8 mouse cellular contexts compared by ENCODE assay signal in the genomic region with DNA sequence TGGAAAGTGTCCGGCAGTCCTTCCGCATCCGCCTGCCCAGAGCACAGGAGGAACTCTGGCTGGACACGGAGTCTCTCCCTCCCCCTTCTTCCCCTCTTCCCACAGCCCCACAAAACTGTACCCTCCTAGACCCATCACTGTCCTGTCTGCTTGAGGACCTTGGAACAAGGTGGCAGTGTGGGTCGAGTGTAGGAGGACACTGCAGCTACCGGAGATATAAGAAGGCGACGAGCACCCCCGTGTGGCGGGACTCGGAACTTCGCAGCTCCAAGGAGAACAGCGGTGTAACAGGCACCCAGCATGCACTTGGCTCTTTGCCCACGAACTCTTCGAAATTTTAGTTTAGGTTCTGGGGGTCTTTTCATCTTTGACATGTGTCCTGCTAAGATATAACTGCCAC. TPM values are rescaled to one million over a fixed set of nuclear protein-coding genes. Genes with fewer than 3 reads are reported as not detected.
A peak's percentile ranks its signal among the peaks of the same experiment; 100 is the strongest.
DNase-seq lines count a peak whose midpoint lies in the region; ATAC-seq and TF ChIP-seq lines count a peak whose summit lies in the region.

No protein-coding gene starts in this region.

- TF ChIP-seq CTCF in spleen, adult 2 months (IDR thresholded peaks at IDR 0.05; ENCODE audit: extremely low read depth, insufficient read depth, insufficient read length, insufficient replicate concordance) = peak; percentile 92

- H3K27me3 ChIP-seq in embryonic facial prominence, embryonic 13.5 days = 0 out of 2 replicates have a peak, but pooled peaks cover 4% of the 10 kb centered on the region
- H3K27me3 ChIP-seq in limb, embryonic 14.5 days (ENCODE audit: control insufficient read depth, insufficient read depth, low read length) = no peaks in the 10 kb centered on the region
- H3K27me3 ChIP-seq in midbrain, embryonic 16.5 days (ENCODE audit: control insufficient read depth, insufficient read depth, low read depth, low read length) = no peaks in the 10 kb centered on the region
- H3K27me3 ChIP-seq in spleen, adult 2 months (ENCODE audit: control insufficient read depth, insufficient read depth, low read length) = no peaks in the 10 kb centered on the region

- H3K36me3 ChIP-seq in embryonic facial prominence, embryonic 13.5 days = no peaks in the 10 kb centered on the region
- H3K36me3 ChIP-seq in limb, embryonic 14.5 days (ENCODE audit: control insufficient read depth, insufficient read depth, low read length) = no peaks in the 10 kb centered on the region
- H3K36me3 ChIP-seq in midbrain, embryonic 16.5 days (ENCODE audit: control insufficient read depth, insufficient read depth, low read length) = no peaks in the 10 kb centered on the region
- H3K36me3 ChIP-seq in spleen, adult 2 months (ENCODE audit: control insufficient read depth, insufficient read depth, low read length) = no peaks in the 10 kb centered on the region

- H3K4me2 ChIP-seq in embryonic facial prominence, embryonic 13.5 days = peak overlapping the region; percentile 55
- H3K4me2 ChIP-seq in limb, embryonic 14.5 days (replicated peaks; ENCODE audit: low read depth, low read length, severe bottlenecking) = peak overlapping the region; percentile 30; the same call in 1 of the 2 replicates
- H3K4me2 ChIP-seq in midbrain, embryonic 16.5 days (ENCODE audit: low read length) = peak overlapping the region; percentile 39; the same call in 1 of the 2 replicates

- H3K4me1 ChIP-seq in embryonic facial prominence, embryonic 13.5 days = peaks cover 5% of the 10 kb centered on the region; the same call in 1 of the 2 replicates
- no peaks in the 10 kb centered on the region for H3K4me1 ChIP-seq in limb, embryonic 14.5 days (ENCODE audit: control insufficient read depth, insufficient read depth, low read length)
- no peaks in the 10 kb centered on the region for H3K4me1 ChIP-seq in midbrain, embryonic 16.5 days (ENCODE audit: control insufficient read depth, insufficient read depth, low read length)
- no peaks in the 10 kb centered on the region for H3K4me1 ChIP-seq in spleen, adult 2 months (ENCODE audit: control insufficient read depth, insufficient read depth, insufficient read length)

- peak; percentile 76 for ATAC-seq in embryonic facial prominence, embryonic 13.5 days (ENCODE audit: insufficient number of reproducible peaks, insufficient read depth, low FRiP score, low TSS enrichment, low read depth)
- peak; percentile 70 for ATAC-seq in limb, embryonic 14.5 days (ENCODE audit: low FRiP score, low read depth)
- ATAC-seq in midbrain, embryonic 16.5 days = peak; percentile 86

- WGBS in embryonic facial prominence, embryonic 13.5 days = 12% methylated on average over 15 of the region's 15 CpGs
- 12% methylated on average over 15 of the region's 15 CpGs for WGBS in limb, embryonic 14.5 days
- WGBS in midbrain, embryonic 16.5 days = 11% methylated on average over 15 of the region's 15 CpGs
- WGBS in spleen, adult 2 months = 8% methylated on average over 15 of the region's 15 CpGs

- H3K4me3 ChIP-seq in embryonic facial prominence, embryonic 13.5 days = peak overlapping the region; percentile 27
- no peak overlapping the region for H3K4me3 ChIP-seq in limb, embryonic 14.5 days (replicated peaks; ENCODE audit: low read length)
- H3K4me3 ChIP-seq in midbrain, embryonic 16.5 days (ENCODE audit: low read depth, low read length) = no peak overlapping the region
- H3K4me3 ChIP-seq in spleen, adult 2 months (ENCODE audit: extremely low read depth, insufficient read depth, insufficient read length) = peak overlapping the region; percentile 26; the same call in 1 of the 2 replicates

- DNase-seq in 3134 (ENCODE audit: extremely low read depth, insufficient read length, low spot score) = peak; percentile 76
- DNase-seq in adrenal gland, postnatal 36 days = peak; percentile 86 to 90
- DNase-seq in heart, adult 8-10 months (ENCODE audit: low spot score) = peak; percentile 85
- peak; percentile 70 to 91 for DNase-seq in kidney, adult 8-10 months
- peak; percentile 90 for DNase-seq in limb, embryonic 14.5 days (ENCODE audit: low spot score)
- peak; percentile 43 to 68 for DNase-seq in spleen, adult 2 months (ENCODE audit: low read depth in 1 of 2, low spot score in 2 of 2)

- no peak for TF ChIP-seq POLR2A in limb, embryonic 14.5 days (IDR thresholded peaks at IDR 0.05; ENCODE audit: borderline replicate concordance, extremely low read depth, insufficient read depth, insufficient read length)
- no peak for TF ChIP-seq POLR2A in spleen, adult 2 months (IDR thresholded peaks at IDR 0.05; ENCODE audit: low read depth, low read length)

- H3K27ac ChIP-seq in embryonic facial prominence, embryonic 13.5 days = no peak overlapping the region
- H3K27ac ChIP-seq in limb, embryonic 14.5 days (replicated peaks; ENCODE audit: low read depth, low read length) = no peak overlapping the region
- H3K27ac ChIP-seq in midbrain, embryonic 16.5 days (ENCODE audit: low read length) = no peak overlapping the region
- no peak overlapping the region for H3K27ac ChIP-seq in spleen, adult 2 months (ENCODE audit: insufficient read depth, low read length)

- peak overlapping the region; percentile 60 for H3K9ac ChIP-seq in embryonic facial prominence, embryonic 13.5 days
- no peak overlapping the region for H3K9ac ChIP-seq in limb, embryonic 14.5 days (ENCODE audit: low read depth, low read length, severe bottlenecking)
- no peak overlapping the region for H3K9ac ChIP-seq in midbrain, embryonic 16.5 days (ENCODE audit: low read depth, low read length)

- H3K9me3 ChIP-seq in embryonic facial prominence, embryonic 13.5 days = no peaks in the 10 kb centered on the region
- H3K9me3 ChIP-seq in limb, embryonic 14.5 days (ENCODE audit: control insufficient read depth, low read length) = no peaks in the 10 kb centered on the region
- H3K9me3 ChIP-seq in midbrain, embryonic 16.5 days (replicated peaks; ENCODE audit: control insufficient read depth, low read length, poor library complexity, severe bottlenecking) = no peaks in the 10 kb centered on the region

RNA-seq across cellular contexts. Expression of a gene that starts 23.0 kb away (rescaled TPM):
- total RNA-seq in adrenal gland, postnatal 36 days (2021) = 10 to 100 TPM in 1 of 2 experiments, 1 to 10 TPM in 1; 5.7 to 10.7 TPM
- 29.4 and 30.1 TPM in 2 replicates for polyA plus RNA-seq in embryonic facial prominence, embryonic 13.5 days (2015; fragmentation: Nextera tagmentation; extraction: Ambion mirVana)
- 1 to 10 TPM; 2.3 to 4.9 (median 3.3) TPM for total RNA-seq in heart, adult 8-10 months (2022)
- polyA plus RNA-seq in limb, embryonic 14.5 days (2012; rRNA removed) = 44.3 and 52.8 TPM in 2 replicates
- polyA plus RNA-seq in limb, embryonic 14.5 days (2014; fragmentation: Nextera tagmentation; extraction: Ambion mirVana) = 31.5 and 31.8 TPM in 2 replicates
- 21.6 and 23.4 TPM in 2 replicates for polyA plus RNA-seq in midbrain, embryonic 16.5 days (2015; fragmentation: Nextera tagmentation; extraction: Ambion mirVana)
- polyA plus RNA-seq in spleen, adult 2 months (2012; rRNA removed) = 2.2 and 2.8 TPM in 2 replicates

RNA-seq across cellular contexts. Expression of a gene that starts 24.7 kb away (rescaled TPM):
- total RNA-seq in adrenal gland, postnatal 36 days (2021) = under 1 TPM; 0.49 to 0.93 TPM
- polyA plus RNA-seq in embryonic facial prominence, embryonic 13.5 days (2015; fragmentation: Nextera tagmentation; extraction: Ambion mirVana) = 1.3 and 1.6 TPM in 2 replicates
- total RNA-seq in heart, adult 8-10 months (2022) = under 1 TPM in 1 of 4 experiments, not detected in 3; 0.83 TPM
- polyA plus RNA-seq in limb, embryonic 14.5 days (2012; rRNA removed) = 0.83 and 1.3 TPM in 2 replicates
- 0.97 and 1.3 TPM in 2 replicates for polyA plus RNA-seq in limb, embryonic 14.5 days (2014; fragmentation: Nextera tagmentation; extraction: Ambion mirVana)
- polyA plus RNA-seq in midbrain, embryonic 16.5 days (2015; fragmentation: Nextera tagmentation; extraction: Ambion mirVana) = 1.7 and 2.0 TPM in 2 replicates
- polyA plus RNA-seq in spleen, adult 2 months (2012; rRNA removed) = 6.4 and 12.1 TPM in 2 replicates

RNA-seq across cellular contexts. Expression of a gene that starts 28.3 kb away (rescaled TPM):
- total RNA-seq in adrenal gland, postnatal 36 days (2021) = 1,000 to 10,000 TPM; 1,676 to 2,955 TPM
- polyA plus RNA-seq in embryonic facial prominence, embryonic 13.5 days (2015; fragmentation: Nextera tagmentation; extraction: Ambion mirVana) = 7,810 and 10,560 TPM in 2 replicates
- 1,000 to 10,000 TPM; 1,411 to 8,978 (median 2,103) TPM for total RNA-seq in heart, adult 8-10 months (2022)
- polyA plus RNA-seq in limb, embryonic 14.5 days (2012; rRNA removed) = 9,478 and 10,620 TPM in 2 replicates
- polyA plus RNA-seq in limb, embryonic 14.5 days (2014; fragmentation: Nextera tagmentation; extraction: Ambion mirVana) = 9,964 and 14,532 TPM in 2 replicates
- 5,737 and 6,589 TPM in 2 replicates for polyA plus RNA-seq in midbrain, embryonic 16.5 days (2015; fragmentation: Nextera tagmentation; extraction: Ambion mirVana)
- 85,032 and 127,038 TPM in 2 replicates for polyA plus RNA-seq in spleen, adult 2 months (2012; rRNA removed)

RNA-seq across cellular contexts. Expression of a gene that starts 37.8 kb away (rescaled TPM):
- total RNA-seq in adrenal gland, postnatal 36 days (2021) = not detected
- 1.6 and 3.7 TPM in 2 replicates for polyA plus RNA-seq in embryonic facial prominence, embryonic 13.5 days (2015; fragmentation: Nextera tagmentation; extraction: Ambion mirVana)
- total RNA-seq in heart, adult 8-10 months (2022) = 1 to 10 TPM in 1 of 4 experiments, under 1 TPM in 1, not detected in 2; 0.52 to 1.6 TPM
- 0.87 and 2.4 TPM in 2 replicates for polyA plus RNA-seq in limb, embryonic 14.5 days (2012; rRNA removed)
- 0.91 and 1.1 TPM in 2 replicates for polyA plus RNA-seq in limb, embryonic 14.5 days (2014; fragmentation: Nextera tagmentation; extraction: Ambion mirVana)
- polyA plus RNA-seq in midbrain, embryonic 16.5 days (2015; fragmentation: Nextera tagmentation; extraction: Ambion mirVana) = 1.1 and 1.5 TPM in 2 replicates
- 51.0 and 62.0 TPM in 2 replicates for polyA plus RNA-seq in spleen, adult 2 months (2012; rRNA removed)

RNA-seq across cellular contexts. Expression of a gene that starts 41.3 kb away (rescaled TPM):
- total RNA-seq in adrenal gland, postnatal 36 days (2021) = 1,000 to 10,000 TPM; 2,230 to 3,771 TPM
- 3,202 and 4,502 TPM in 2 replicates for polyA plus RNA-seq in embryonic facial prominence, embryonic 13.5 days (2015; fragmentation: Nextera tagmentation; extraction: Ambion mirVana)
- total RNA-seq in heart, adult 8-10 months (2022) = over 10,000 TPM in 1 of 4 experiments, 1,000 to 10,000 TPM in 3; 1,679 to 11,117 (median 2,615) TPM
- 4,119 and 4,850 TPM in 2 replicates for polyA plus RNA-seq in limb, embryonic 14.5 days (2012; rRNA removed)
- 3,906 and 5,793 TPM in 2 replicates for polyA plus RNA-seq in limb, embryonic 14.5 days (2014; fragmentation: Nextera tagmentation; extraction: Ambion mirVana)
- 2,278 and 2,570 TPM in 2 replicates for polyA plus RNA-seq in midbrain, embryonic 16.5 days (2015; fragmentation: Nextera tagmentation; extraction: Ambion mirVana)
- 52,565 and 79,309 TPM in 2 replicates for polyA plus RNA-seq in spleen, adult 2 months (2012; rRNA removed)

Comparison
In these comparisons a context has a peak if more than half of its experiments do, and no peak if none do; other contexts are left out.
1. H3K4me3 ChIP-seq: peak in embryonic facial prominence, embryonic 13.5 days (single experiment) and spleen, adult 2 months (single experiment); none in limb, embryonic 14.5 days (single experiment) and midbrain, embryonic 16.5 days (single experiment).
2. Peak in every context shown above with its lines, with median percentiles within 50 percentile points of each other: DNase-seq, ATAC-seq and H3K4me2 ChIP-seq.